Mouse (Mus musculus) c-Kit-positive CD71-positive TER-119-positive erythroid progenitor cells, embryonic 14.5 days (primary cell): ENCODE measurements around the gene Fubp1.

Experiments
- DNase-seq: peaks from one replicate; pipeline ENCODE4 v3.0.0-alpha.2; 2013; ENCODE audit warnings: low spot score

The Fubp1 gene

GRCm38 (mm10) chr3:152209967-152210634, at the start of gene Fubp1, which contains the start of gene Dnajb4:
TSS of gene Fubp1 (plus strand) at chr3:152210422.
TSS of gene Dnajb4 (minus strand) at chr3:152210302.
- peak; percentile 99 for DNase-seq

- no peak for DNase-seq
These were observed 49.6 kb upstream of the Fubp1 start for GRCm38 (mm10) chr3:152160607-152161006.

GRCm38 (mm10) chr3:152163320-152163719, 46.9 kb upstream of the Fubp1 start:
- no peak for DNase-seq

- DNase-seq: no peak
These were observed 45.2 kb upstream of the Fubp1 start for GRCm38 (mm10) chr3:152165014-152165350.

GRCm38 (mm10) chr3:152165351-152166098, 44.7 kb upstream of the Fubp1 start:
- DNase-seq: no peak

GRCm38 (mm10) chr3:152166099-152166423, 44.2 kb upstream of the Fubp1 start, which contains the start of gene Gipc2:
TSS of gene Gipc2 (minus strand) at chr3:152166230.
- no peak for DNase-seq

- DNase-seq: no peak
These were observed 43.3 kb upstream of the Fubp1 start for GRCm38 (mm10) chr3:152166699-152167451.

GRCm38 (mm10) chr3:152168007-152168406, 42.2 kb upstream of the Fubp1 start:
- DNase-seq: no peak

- DNase-seq: no peak
These were observed 39.8 kb upstream of the Fubp1 start for GRCm38 (mm10) chr3:152170407-152170806.

- no peak for DNase-seq
These were observed 39.0 kb upstream of the Fubp1 start for GRCm38 (mm10) chr3:152171236-152171635.

- no peak for DNase-seq
These were observed 38.4 kb upstream of the Fubp1 start for GRCm38 (mm10) chr3:152171862-152172261.

- no peak for DNase-seq
These were observed 37.8 kb upstream of the Fubp1 start for GRCm38 (mm10) chr3:152172322-152172935.

- DNase-seq: no peak
These were observed 31.4 kb upstream of the Fubp1 start for GRCm38 (mm10) chr3:152178816-152179215.

GRCm38 (mm10) chr3:152179285-152179684, 30.9 kb upstream of the Fubp1 start:
- DNase-seq: no peak

- DNase-seq: no peak
These were observed 29.6 kb upstream of the Fubp1 start for GRCm38 (mm10) chr3:152180624-152181023.

- no peak for DNase-seq
These were observed 26.7 kb upstream of the Fubp1 start for GRCm38 (mm10) chr3:152183522-152183921.

GRCm38 (mm10) chr3:152186106-152186505, 24.1 kb upstream of the Fubp1 start:
- DNase-seq: no peak

- peak; percentile 30 for DNase-seq
These were observed 20.9 kb upstream of the Fubp1 start for GRCm38 (mm10) chr3:152189306-152189705.

GRCm38 (mm10) chr3:152190679-152191477, 19.3 kb upstream of the Fubp1 start:
- peak; percentile 27 for DNase-seq

GRCm38 (mm10) chr3:152191791-152192237, 18.4 kb upstream of the Fubp1 start:
- DNase-seq: peak; percentile 60

- peak; percentile 45 for DNase-seq
These were observed 17.8 kb upstream of the Fubp1 start for GRCm38 (mm10) chr3:152192238-152192931.
